Mouse (Mus musculus): ENCODE results near the gene Gbf1.

DNA sequence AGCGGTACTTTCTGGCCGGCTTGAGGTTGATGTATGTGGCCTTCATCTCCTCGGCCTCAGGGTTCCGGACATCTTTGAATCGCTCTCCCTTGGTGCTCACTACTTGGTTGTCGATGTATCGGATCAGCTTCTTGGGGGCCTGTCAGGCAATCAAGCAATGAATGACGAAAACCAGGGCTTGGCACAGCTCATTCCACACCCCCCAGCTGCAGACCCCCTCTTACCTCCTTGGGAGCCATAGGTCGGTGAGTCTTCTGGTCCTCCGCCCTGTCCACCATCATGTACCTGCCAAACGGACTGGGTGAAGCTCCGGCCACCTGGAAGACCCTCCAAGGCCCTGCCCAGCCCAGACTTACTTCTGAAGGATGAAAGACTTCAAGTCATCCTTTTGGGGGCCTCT, 178.4 kb downstream of the Gbf1 start:
- TF ChIP-seq CTCF (IDR thresholded peaks at IDR 0.05; ENCODE audit: control insufficient read depth, insufficient read depth, insufficient replicate concordance, low read depth, low read length) (no peak), POLR2A (IDR thresholded peaks at IDR 0.05; ENCODE audit: control insufficient read depth, low read depth, low read length) (no peak)

All from testis, adult 2 months (tissue).